Mouse (Mus musculus) bone marrow, adult 2 months (tissue): Measurements from ENCODE around the gene Pitpnm3. TPM values are rescaled to one million over a fixed set of nuclear protein-coding genes. Genes with fewer than 3 reads are reported as not detected.

Experiments
- H3K27ac ChIP-seq: fragments of 200-500 bp; 2 replicates; pipeline ENCODE4 v1.5.1; 2012; ENCODE audit warnings: low read depth, mild to moderate bottlenecking, control low read depth, inconsistent platforms, low read length; ENCODE audit not compliant: control insufficient read depth, poor library complexity, insufficient read depth
- H3K4me1 ChIP-seq: fragments of 200-500 bp; 2 replicates; pipeline ENCODE4 v1.6.1; 2011; ENCODE audit warnings: low read length; ENCODE audit not compliant: control insufficient read depth, insufficient read depth
- H3K4me3 ChIP-seq: fragments of 200-500 bp; replicated peaks from 2 replicates; pipeline ENCODE3; 2011; ENCODE audit warnings: mild to moderate bottlenecking, low read depth, low read length, control low read depth; ENCODE audit not compliant: control insufficient read depth
- CTCF ChIP-seq: fragments of 200-500 bp; IDR thresholded peaks from 2 replicates; pipeline ENCODE4 v1.5.1; 2011; ENCODE audit warnings: low read length, control low read depth; ENCODE audit not compliant: control insufficient read depth, insufficient read depth
- POLR2A ChIP-seq: fragments of 200-500 bp; IDR thresholded peaks from 2 replicates; pipeline ENCODE4 v1.6.1; 2011; ENCODE audit warnings: low read depth, mild to moderate bottlenecking, control low read depth, low read length, borderline replicate concordance; ENCODE audit not compliant: control insufficient read depth
- WGBS: fragments of 180-500 bp; shearing (Covaris S2); methylation state at CpG from one replicate; pipeline ENCODE4 v1.1.7; 2018; 5-methylcytosine and 5-hydroxymethylcytosine counted together
- polyA plus RNA-seq: library from polyadenylated mRNA; stranded (reverse); fragments of >200 nt; gene quantifications from 2 replicates; pipeline ENCODE4 v1.2.4, GENCODE M21; 2011; ENCODE audit warnings: low replicate concordance; ENCODE audit not compliant: missing spikeins, insufficient read depth, insufficient read length

Pitpnm3 gene
- polyA plus RNA-seq, 1 experiment, result not detected

- TF ChIP-seq CTCF, result no peak
- no peak for TF ChIP-seq POLR2A
- Histone ChIP-seq H3K4me3 (no peak overlapping the region), H3K4me1 (no peaks in the 10 kb centered on the region), H3K27ac (no peak overlapping the region)
- 85% methylated on average over 3 of the region's 3 CpGs for WGBS
Observed at GRCm38 (mm10) chr11:72032589-72032988, 103.0 kb downstream of the Pitpnm3 start.

DNA sequence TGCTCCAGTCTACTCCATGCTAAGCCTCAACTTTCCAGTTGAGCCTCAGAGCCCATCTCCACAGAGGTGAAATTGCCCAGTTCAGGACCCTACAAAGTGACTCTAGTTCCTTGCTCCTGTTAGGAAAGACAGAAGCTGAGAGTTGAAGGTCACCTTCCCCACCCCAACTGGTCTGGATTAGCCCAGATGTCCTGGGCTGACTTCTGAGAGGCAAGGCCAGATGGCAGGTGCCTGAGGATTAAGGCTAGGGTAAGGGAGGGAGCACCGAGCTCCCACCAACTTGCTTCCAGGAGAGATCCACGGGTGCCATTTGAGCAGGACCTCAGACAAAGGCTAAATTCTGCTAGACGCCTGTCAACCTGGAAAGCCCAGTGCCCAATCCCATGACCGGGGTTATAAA is 103.5 kb downstream of the Pitpnm3 start:
- no peak for TF ChIP-seq POLR2A
- no peak for TF ChIP-seq CTCF
- Histone ChIP-seq H3K4me1 (no peaks in the 10 kb centered on the region), H3K27ac (no peak overlapping the region), H3K4me3 (no peak overlapping the region)
- 75% methylated on average over 4 of the region's 4 CpGs for WGBS

DNA sequence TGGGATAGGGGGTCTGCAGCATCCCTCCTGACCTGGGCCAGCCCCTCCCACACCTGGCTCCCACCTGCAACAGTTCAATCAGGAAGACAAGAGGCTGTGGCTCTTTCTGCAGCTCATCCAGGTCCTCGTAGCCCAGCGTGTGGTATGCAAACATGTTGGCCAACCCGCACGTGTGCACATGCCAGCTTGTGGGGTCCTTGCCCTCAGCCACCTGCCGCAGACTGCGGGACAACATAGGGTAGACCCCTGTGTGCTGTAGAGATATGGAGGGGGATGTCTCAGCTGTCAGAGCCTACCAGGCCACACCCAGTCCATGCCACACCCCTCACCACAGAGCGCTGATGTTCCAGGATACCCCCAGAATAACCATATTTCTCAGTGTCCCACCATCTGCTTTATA is 104.2 kb downstream of the Pitpnm3 start:
- 86% methylated on average over 7 of the region's 7 CpGs for WGBS
- no peak overlapping the region for H3K4me3 ChIP-seq
- H3K4me1 ChIP-seq, result no peaks in the 10 kb centered on the region
- no peak overlapping the region for H3K27ac ChIP-seq
- no peak for TF ChIP-seq POLR2A
- no peak for TF ChIP-seq CTCF

GRCm38 (mm10) chr11:72029143-72029542 is 106.4 kb downstream of the Pitpnm3 start:
- H3K4me3 ChIP-seq, result no peak overlapping the region
- no peaks in the 10 kb centered on the region for H3K4me1 ChIP-seq
- TF ChIP-seq POLR2A (no peak), CTCF (no peak)
- no peak overlapping the region for H3K27ac ChIP-seq
- 48% methylated on average over 23 of the region's 23 CpGs for WGBS

DNA sequence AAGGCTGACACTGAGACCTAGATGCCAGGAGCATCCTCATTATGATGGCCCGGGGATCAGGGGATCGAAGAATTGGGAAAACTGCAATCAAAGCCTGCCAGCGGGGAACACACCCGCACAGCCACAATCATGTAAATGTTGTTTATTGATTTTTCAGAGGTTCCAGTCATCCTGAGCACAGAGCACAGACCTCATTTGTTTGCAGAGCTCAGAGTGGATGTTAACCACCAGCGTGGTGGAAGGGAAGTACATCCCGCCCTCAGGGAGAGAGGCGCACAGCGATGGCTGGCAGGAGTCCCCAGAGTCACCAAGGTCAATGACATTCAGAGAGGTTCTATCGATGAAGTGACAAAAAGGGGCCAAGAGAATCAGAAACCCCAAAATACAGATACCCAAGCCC is 107.7 kb downstream of the Pitpnm3 start:
- Histone ChIP-seq H3K4me3 (no peak overlapping the region), H3K27ac (no peak overlapping the region), H3K4me1 (no peaks in the 10 kb centered on the region)
- TF ChIP-seq CTCF (no peak), POLR2A (no peak)
- WGBS, result 80% methylated on average over 9 of the region's 9 CpGs

DNA sequence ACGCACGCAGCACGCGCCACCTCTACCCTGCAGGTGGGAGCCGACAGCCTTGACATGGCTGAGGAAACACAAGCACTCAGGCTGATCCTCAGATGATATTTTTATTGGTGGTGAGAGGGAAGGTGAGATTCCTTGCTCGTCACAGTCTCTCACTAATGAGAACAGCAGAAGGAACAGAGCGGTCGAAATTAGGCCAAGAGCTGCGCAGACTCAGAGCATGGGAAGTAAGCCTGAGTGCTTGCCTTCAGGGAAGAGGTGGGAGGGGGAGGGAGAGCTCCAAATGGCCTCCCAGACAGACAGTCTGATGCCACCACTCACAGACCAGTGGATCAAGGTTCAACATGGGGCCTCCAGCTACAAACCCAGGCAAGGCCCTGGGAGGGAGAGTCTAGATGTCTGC is 109.1 kb downstream of the Pitpnm3 start:
- Histone ChIP-seq H3K27ac (no peak overlapping the region), H3K4me1 (no peaks in the 10 kb centered on the region), H3K4me3 (no peak overlapping the region)
- TF ChIP-seq POLR2A (no peak), CTCF (no peak)
- WGBS, result 84% methylated on average over 9 of the region's 9 CpGs

- no peaks in the 10 kb centered on the region for H3K4me1 ChIP-seq
- no peak overlapping the region for H3K4me3 ChIP-seq
- TF ChIP-seq CTCF (no peak), POLR2A (no peak)
- H3K27ac ChIP-seq, result no peak overlapping the region
- WGBS, result 25% methylated on average over 5 of the region's 5 CpGs
Observed at GRCm38 (mm10) chr11:72025843-72026242, 109.7 kb downstream of the Pitpnm3 start.

DNA sequence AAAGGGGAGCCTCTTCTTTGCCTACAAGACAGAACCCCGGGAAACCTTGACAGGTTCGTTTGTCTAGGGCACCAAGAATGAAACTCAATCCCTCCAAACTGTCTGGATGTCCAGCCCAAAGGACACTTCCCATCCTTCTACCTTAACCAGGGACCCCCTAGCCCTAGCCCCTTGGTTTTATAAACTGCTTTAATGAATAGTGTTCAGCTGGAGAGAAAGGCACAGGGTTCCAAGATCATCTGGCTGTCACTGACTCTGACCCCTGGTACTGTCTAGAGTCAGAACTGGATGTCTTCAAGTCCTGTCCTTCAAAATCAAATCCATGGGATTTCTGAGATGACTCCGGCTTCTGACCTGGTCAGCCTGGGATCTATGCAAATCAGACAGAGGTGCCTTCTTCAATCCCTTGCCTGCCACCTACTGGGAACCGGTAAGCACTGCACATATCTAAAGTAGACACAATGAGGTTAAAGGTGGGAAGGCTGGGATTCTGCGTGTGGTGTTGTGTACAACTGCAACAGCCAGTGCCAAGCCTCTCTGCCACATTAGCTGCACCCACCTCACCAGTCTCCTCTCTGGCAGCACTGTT is 111.3 kb downstream of the Pitpnm3 start:
- H3K4me3 ChIP-seq, result no peak overlapping the region
- 12% methylated on average over 5 of the region's 5 CpGs for WGBS
- H3K4me1 ChIP-seq, result no peaks in the 10 kb centered on the region
- peak; percentile 53 for TF ChIP-seq CTCF
- TF ChIP-seq POLR2A, result no peak
- no peak overlapping the region for H3K27ac ChIP-seq

- WGBS, result 14% methylated on average over 10 of the region's 10 CpGs
- H3K27ac ChIP-seq, result no peak overlapping the region
- TF ChIP-seq CTCF (no peak), POLR2A (no peak)
- H3K4me1 ChIP-seq, result no peaks in the 10 kb centered on the region
- H3K4me3 ChIP-seq, result no peak overlapping the region
Observed at GRCm38 (mm10) chr11:72023581-72023980, 112.0 kb downstream of the Pitpnm3 start.
